Mouse (Mus musculus) heart, postnatal 0 days (tissue): Measurements from ENCODE around the gene Fam189a1.

Experiments
- CTCF ChIP-seq: IDR thresholded peaks from 2 replicates; pipeline ENCODE4 v1.5.1; 2016; ENCODE audit warnings: antibody characterized with exemption, control low read depth, low read depth
- EP300 ChIP-seq: IDR thresholded peaks from 2 replicates; pipeline ENCODE4 v1.6.1; 2016; ENCODE audit warnings: antibody characterized with exemption, low read depth

DNA sequence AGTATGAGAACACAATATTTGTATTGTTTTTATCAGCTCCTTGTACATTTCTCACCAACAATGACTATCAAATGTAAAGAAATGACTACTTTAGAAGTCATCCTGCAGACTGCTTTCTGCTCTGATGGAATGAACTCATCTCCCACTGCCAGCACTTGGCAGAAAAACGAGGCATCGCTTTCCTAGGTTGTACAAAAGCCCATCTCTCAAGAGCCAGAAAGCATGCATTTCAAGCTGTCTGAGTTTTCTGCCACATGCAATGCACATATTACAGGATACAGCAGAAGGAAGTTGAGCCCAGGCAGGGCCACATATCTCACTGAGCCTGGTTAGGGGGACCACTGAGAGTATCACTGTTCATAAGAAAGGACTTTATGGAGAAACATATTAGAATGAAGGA is 256.1 kb downstream of the Fam189a1 start:
- TF ChIP-seq CTCF (no peak), EP300 (no peak)
